Mouse (Mus musculus) midbrain, embryonic 13.5 days (tissue): ENCODE measurements at regions not wholly inside any gene's neighbourhood (a gene's known extent, or its start where the extent isn't known, plus 50 kb on each side); places are given as distances from the start of the nearest gene placed in this dataset.

ENCODE experiments used
- ATAC-seq: fragments of 200-750 bp; cut with Nextera tagmentation; 2 replicates; pipeline ENCODE4 v1.8.0; 2017; ENCODE audit warnings: mild to moderate bottlenecking, moderate TSS enrichment, moderate library complexity
- H3K27ac ChIP-seq: fragments of 300-500 bp; sonication (generic); 2 replicates; pipeline ENCODE4 v1.5.1; 2015; ENCODE audit warnings: inconsistent platforms, mild to moderate bottlenecking, moderate library complexity
- H3K27me3 ChIP-seq: fragments of 300-500 bp; sonication (generic); 2 replicates; pipeline ENCODE4 v1.6.1; 2015; ENCODE audit warnings: mild to moderate bottlenecking, inconsistent platforms
- H3K36me3 ChIP-seq: fragments of 300-500 bp; sonication (generic); 2 replicates; pipeline ENCODE4 v1.6.1; 2015; ENCODE audit warnings: mild to moderate bottlenecking, inconsistent platforms
- H3K4me1 ChIP-seq: fragments of 300-500 bp; sonication (generic); replicated peaks from 2 replicates; pipeline ENCODE4 v1.6.1; 2015; ENCODE audit warnings: inconsistent platforms
- H3K4me2 ChIP-seq: fragments of 300-500 bp; sonication (generic); replicated peaks from 2 replicates; pipeline ENCODE4 v1.6.1; 2015; ENCODE audit warnings: moderate library complexity, mild to moderate bottlenecking, inconsistent platforms
- H3K4me3 ChIP-seq: fragments of 300-500 bp; sonication (generic); replicated peaks from 2 replicates; pipeline ENCODE4 v1.5.1; 2015; ENCODE audit warnings: mild to moderate bottlenecking, inconsistent platforms
- H3K9ac ChIP-seq: fragments of 300-500 bp; sonication (generic); replicated peaks from 2 replicates; pipeline ENCODE4 v1.6.1; 2015; ENCODE audit warnings: mild to moderate bottlenecking, inconsistent platforms
- H3K9me3 ChIP-seq: fragments of 300-500 bp; sonication (generic); 2 replicates; pipeline ENCODE4 v1.6.1; 2016; ENCODE audit warnings: mild to moderate bottlenecking, inconsistent platforms
- WGBS: fragments of 180-500 bp; shearing (Covaris S2); methylation state at CpG from one replicate; pipeline ENCODE4 v1.1.7; 2015; 5-methylcytosine and 5-hydroxymethylcytosine counted together

DNA sequence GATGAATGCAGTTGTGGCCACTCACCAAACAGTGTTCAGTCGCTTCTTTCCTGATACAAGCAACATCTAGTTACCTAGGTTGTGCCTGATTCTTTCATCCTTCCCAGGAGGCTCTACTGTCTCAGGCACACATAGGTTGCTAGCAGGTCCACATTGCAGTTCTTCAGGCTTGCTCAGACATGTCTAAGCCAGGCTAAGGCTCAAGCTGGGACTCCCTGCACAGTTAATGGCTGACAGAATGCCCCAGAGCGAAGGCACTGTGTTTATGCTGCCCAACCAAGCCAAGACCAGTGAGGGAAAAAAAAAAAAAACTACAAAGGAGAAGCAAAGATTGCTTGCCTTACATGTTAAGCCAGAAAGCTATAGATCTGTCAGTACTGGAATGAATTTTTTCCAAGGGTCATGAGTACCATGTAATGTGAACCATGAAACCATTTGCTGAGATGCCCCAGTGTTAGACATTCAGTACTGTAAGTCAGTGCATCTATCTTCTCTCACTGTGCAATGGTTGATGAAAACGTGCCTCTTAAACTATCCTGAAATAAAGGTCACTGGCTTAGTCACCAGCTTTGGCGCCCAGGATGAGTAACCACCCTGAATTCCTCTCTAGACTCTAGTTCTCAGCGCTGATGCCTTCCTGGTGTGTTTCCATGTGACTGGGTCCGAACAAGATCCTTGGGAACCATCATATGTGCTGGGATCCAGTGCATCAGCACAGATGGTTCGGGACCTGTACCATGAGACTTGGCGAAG, 152.8 kb upstream of the Zfp703 start:
- no peak overlapping the region for H3K4me2 ChIP-seq
- no peaks in the 10 kb centered on the region for H3K27me3 ChIP-seq
- 85% methylated on average over 8 of the region's 8 CpGs for WGBS
- 0 out of 2 replicates have a peak, but pooled peaks cover 3% of the 10 kb centered on the region for H3K9me3 ChIP-seq
- H3K9ac ChIP-seq = no peak overlapping the region
- H3K4me3 ChIP-seq = no peak overlapping the region
- no peak for ATAC-seq
- H3K4me1 ChIP-seq = no peaks in the 10 kb centered on the region
- no peak overlapping the region for H3K27ac ChIP-seq
- no peaks in the 10 kb centered on the region for H3K36me3 ChIP-seq

DNA sequence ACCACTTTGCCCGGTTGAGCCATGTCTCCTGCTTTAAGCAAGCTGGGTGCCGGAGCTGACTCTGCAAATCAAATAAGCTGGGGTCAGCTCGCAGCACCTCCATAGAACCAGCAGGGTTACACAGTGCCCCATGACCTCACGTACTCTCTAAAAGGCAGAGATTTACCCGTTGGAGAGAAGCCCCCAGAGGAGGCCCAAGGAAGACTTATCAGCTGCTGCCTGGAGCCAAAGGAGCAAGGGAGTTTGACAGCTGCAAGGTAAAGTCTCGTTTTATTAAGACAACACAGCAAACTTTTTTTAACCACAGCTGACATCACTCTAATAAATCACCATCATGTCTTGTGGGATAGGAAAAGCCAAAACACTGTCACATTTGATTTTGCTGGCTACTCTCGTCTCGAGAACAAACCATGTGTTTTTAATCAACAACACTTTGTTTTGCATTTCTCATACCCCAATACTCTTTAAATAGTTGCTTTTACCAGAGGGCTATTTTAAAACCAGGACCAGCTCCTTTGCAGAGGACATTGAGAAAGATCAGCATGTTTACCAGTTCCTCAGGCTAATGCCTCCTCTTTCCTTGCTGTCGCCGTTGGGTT, 148.7 kb upstream of the Zfp703 start:
- no peak for ATAC-seq
- 57% methylated on average over 10 of the region's 10 CpGs for WGBS

DNA sequence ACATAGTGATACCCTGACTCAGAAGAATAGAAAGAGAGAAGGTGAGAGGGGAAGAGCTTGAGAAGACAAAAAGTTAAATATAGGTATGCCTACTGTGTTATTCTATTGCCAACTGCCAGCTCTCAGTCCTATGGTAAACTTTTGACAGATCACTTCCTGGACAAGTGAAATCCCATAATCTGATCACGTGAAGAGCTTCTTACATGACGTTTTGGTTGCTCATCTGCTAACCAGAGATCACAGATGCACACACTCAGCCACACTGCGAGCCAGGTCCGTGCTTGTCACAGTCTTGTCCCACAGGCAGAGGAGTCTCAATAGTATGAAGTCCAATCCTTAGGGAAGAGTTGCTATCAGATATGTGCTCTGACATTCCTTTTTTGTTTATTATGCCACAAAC, 147.8 kb upstream of the Zfp703 start:
- Histone ChIP-seq H3K4me1 (peaks cover 10% of the 10 kb centered on the region), H3K4me2 (no peak overlapping the region), H3K4me3 (no peak overlapping the region), H3K36me3 (no peaks in the 10 kb centered on the region), H3K27ac (no peak overlapping the region), H3K9me3 (no peaks in the 10 kb centered on the region), H3K9ac (no peak overlapping the region), H3K27me3 (no peaks in the 10 kb centered on the region)
- ATAC-seq = no peak
- WGBS = 89% methylated on average over 4 of the region's 4 CpGs

More for the DNA sequence above, 148.7 kb upstream of the Zfp703 start:
- Histone ChIP-seq H3K36me3 (no peaks in the 10 kb centered on the region), H3K27ac (no peak overlapping the region), H3K4me2 (no peak overlapping the region), H3K4me1 (peaks cover 5% of the 10 kb centered on the region), H3K27me3 (no peaks in the 10 kb centered on the region), H3K4me3 (no peak overlapping the region), H3K9ac (no peak overlapping the region), H3K9me3 (0 out of 2 replicates have a peak, but pooled peaks cover 3% of the 10 kb centered on the region)

DNA sequence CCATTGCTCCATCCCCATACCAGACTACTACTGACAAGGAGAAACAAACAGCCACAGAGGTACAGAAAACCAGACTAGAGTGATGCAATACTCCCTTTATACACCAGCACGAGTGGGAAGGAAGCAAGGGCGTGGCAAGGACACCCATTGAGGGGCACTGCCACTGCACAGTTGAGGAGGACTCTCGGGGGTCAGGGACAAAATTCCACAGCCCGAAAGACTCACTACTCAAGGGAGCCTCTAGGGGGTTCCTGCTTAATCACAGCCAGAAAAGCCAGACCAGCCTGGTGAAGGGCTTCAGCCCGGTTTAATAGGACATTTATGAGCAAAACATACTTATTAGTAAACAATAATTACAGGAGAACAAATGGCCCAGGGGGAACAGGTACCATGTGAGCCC, 146.0 kb upstream of the Zfp703 start:
- ATAC-seq = no peak
- no peaks in the 10 kb centered on the region for H3K9me3 ChIP-seq
- no peak overlapping the region for H3K9ac ChIP-seq
- no peak overlapping the region for H3K4me3 ChIP-seq
- no peak overlapping the region for H3K4me2 ChIP-seq
- H3K27me3 ChIP-seq = no peaks in the 10 kb centered on the region
- WGBS = 30% methylated on average over 5 of the region's 5 CpGs
- no peak overlapping the region for H3K27ac ChIP-seq
- H3K36me3 ChIP-seq = no peaks in the 10 kb centered on the region
- H3K4me1 ChIP-seq = peaks cover 10% of the 10 kb centered on the region

DNA sequence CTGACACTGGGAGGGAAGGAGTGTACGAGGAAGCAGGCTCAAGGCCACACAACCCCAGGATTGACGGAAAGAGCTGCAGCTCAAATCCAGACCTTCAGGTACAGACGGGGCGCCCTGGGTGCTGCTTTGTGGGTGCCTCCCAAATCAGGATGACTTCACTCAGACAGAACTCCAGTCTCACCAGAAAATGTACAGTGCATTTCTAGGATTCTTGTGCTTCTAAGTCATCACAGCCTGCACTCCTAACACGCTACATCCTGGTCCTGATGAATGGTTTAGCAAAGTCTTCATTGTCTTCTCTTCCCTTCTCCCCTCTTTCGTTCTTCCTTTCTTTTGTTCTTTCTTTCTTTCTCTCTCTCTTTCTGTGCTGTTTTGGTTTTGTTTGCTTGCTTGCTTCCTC, 145.3 kb upstream of the Zfp703 start:
- no peaks in the 10 kb centered on the region for H3K9me3 ChIP-seq
- H3K4me2 ChIP-seq = no peak overlapping the region
- H3K4me1 ChIP-seq = peaks cover 10% of the 10 kb centered on the region
- no peak overlapping the region for H3K4me3 ChIP-seq
- WGBS = 81% methylated on average over 6 of the region's 6 CpGs
- H3K27me3 ChIP-seq = no peaks in the 10 kb centered on the region
- H3K9ac ChIP-seq = no peak overlapping the region
- no peak overlapping the region for H3K27ac ChIP-seq
- H3K36me3 ChIP-seq = no peaks in the 10 kb centered on the region
- no peak for ATAC-seq

DNA sequence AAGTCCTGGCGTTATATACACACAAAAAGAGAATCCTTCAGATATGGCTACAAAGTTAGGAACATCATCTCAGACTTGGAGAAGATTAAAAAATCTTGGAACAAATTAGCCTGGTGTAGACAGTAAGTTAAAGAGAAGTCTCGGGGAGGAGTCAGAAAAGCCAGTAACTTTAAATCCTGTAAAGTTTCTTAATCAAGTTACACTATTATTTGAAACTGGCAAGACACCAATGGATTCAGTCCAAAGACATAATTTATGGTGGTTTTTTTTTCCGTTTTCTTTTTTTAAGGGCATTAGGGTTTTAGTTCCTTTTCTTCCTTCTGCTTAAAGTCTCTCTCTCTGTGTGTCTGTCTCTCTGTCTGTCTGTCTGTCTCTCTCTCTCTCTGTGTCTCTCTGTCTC, 144.6 kb upstream of the Zfp703 start:
- Histone ChIP-seq H3K27ac (no peak overlapping the region), H3K36me3 (no peaks in the 10 kb centered on the region), H3K27me3 (no peaks in the 10 kb centered on the region), H3K4me1 (peaks cover 10% of the 10 kb centered on the region), H3K4me2 (no peak overlapping the region), H3K9ac (no peak overlapping the region), H3K4me3 (no peak overlapping the region), H3K9me3 (no peaks in the 10 kb centered on the region; the same call in 1 of the 2 replicates)
- no peak for ATAC-seq
- WGBS = 87% methylated on average over 3 of the region's 3 CpGs

DNA sequence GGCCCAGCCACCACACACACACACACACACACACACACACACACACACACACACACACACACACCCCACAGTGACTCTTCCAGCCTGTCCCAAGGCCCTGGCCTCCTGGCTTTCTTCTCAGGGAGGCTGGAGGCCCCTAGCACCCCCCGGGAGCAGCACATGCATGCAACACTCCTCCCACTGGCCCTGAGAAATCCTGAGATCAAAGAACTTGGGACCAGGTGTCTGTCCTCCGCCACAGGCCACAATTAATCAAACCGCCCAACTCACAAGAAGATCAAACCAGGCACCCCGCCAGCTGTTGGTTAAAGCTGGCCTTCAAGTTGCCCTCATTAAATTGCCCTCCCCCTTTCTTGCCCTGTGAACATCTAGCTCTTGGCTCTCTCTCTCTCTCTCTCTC, 143.8 kb upstream of the Zfp703 start:
- Histone ChIP-seq H3K9me3 (no peaks in the 10 kb centered on the region; the same call in 1 of the 2 replicates), H3K4me2 (no peak overlapping the region), H3K36me3 (no peaks in the 10 kb centered on the region), H3K27ac (no peak overlapping the region), H3K9ac (no peak overlapping the region), H3K4me3 (no peak overlapping the region), H3K4me1 (peaks cover 10% of the 10 kb centered on the region), H3K27me3 (no peaks in the 10 kb centered on the region)
- peak; percentile 73 for ATAC-seq
- WGBS = 16% methylated on average over 4 of the region's 4 CpGs

DNA sequence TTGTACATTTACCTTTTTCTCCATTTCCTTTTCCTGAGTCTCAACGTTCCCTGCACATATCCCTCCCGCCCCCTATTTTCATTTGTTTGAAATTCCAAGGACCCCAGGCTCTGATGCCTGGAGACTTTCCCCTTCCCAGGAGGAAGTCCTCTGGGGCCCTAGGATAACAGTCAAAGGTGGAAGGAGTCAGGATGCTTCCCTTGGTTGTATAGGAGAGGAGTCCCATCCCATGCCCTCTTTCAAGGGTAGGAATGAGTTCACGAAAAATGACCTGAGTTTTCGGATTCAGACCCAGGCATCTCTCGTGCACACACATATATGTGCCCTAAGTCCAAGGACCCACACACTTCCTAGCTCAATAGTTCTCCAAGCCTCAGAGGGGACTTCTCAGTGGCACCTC, 143.3 kb upstream of the Zfp703 start:
- H3K9ac ChIP-seq = no peak overlapping the region
- no peak overlapping the region for H3K4me2 ChIP-seq
- WGBS = 60% methylated on average over 5 of the region's 5 CpGs
- ATAC-seq = no peak
- no peak overlapping the region for H3K4me3 ChIP-seq
- H3K36me3 ChIP-seq = no peaks in the 10 kb centered on the region
- H3K27ac ChIP-seq = no peak overlapping the region
- H3K4me1 ChIP-seq = peaks cover 10% of the 10 kb centered on the region
- H3K27me3 ChIP-seq = no peaks in the 10 kb centered on the region
- no peaks in the 10 kb centered on the region; the same call in 1 of the 2 replicates for H3K9me3 ChIP-seq

DNA sequence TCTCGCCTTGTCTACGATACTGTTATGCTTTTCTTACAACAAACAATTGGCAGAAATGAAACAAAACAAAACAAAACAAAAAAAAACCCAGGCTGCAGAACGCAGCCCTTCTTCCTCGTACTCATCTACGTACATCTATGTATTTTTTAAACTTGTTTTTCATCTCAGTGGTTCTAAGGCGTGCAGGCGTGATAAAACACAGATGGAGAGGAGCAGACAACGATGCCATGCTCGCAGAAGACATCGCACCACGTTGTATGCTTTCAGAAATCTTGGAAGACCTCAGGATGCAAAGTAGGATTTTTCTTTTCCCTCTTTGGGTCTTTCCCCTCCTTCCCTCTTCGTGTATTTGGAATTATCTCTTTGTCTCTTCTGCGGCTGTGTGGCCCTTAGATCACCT, 142.5 kb upstream of the Zfp703 start:
- WGBS = 90% methylated on average over 13 of the region's 13 CpGs
- no peak overlapping the region for H3K9ac ChIP-seq
- no peak overlapping the region for H3K27ac ChIP-seq
- H3K4me1 ChIP-seq = peaks cover 10% of the 10 kb centered on the region
- H3K4me2 ChIP-seq = no peak overlapping the region
- H3K36me3 ChIP-seq = no peaks in the 10 kb centered on the region
- H3K4me3 ChIP-seq = no peak overlapping the region
- ATAC-seq = no peak
- H3K27me3 ChIP-seq = no peaks in the 10 kb centered on the region
- H3K9me3 ChIP-seq = no peaks in the 10 kb centered on the region; the same call in 1 of the 2 replicates

DNA sequence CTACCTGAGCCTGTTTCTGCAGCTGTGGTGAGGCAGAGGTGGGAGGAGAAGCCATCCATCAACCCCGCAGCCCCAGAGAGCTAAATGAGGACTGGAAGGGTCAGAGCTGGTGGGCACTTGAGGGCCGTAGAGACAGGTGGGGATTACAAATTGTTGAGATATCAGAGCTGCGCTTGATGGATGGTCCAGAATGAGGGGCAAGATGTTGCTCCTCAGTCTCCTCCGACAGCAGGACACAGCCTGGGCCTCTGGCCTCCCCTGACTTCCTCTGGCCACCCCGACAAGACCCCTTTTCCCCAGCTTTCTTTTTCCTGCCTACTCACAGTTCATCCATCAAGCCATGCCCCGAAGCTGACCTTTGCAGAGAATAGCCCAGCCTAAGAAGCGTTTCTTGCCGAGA, 142.0 kb upstream of the Zfp703 start:
- Histone ChIP-seq H3K9ac (no peak overlapping the region), H3K27ac (no peak overlapping the region), H3K4me1 (peaks cover 10% of the 10 kb centered on the region), H3K4me3 (no peak overlapping the region), H3K27me3 (no peaks in the 10 kb centered on the region), H3K36me3 (no peaks in the 10 kb centered on the region), H3K9me3 (no peaks in the 10 kb centered on the region; the same call in 1 of the 2 replicates), H3K4me2 (no peak overlapping the region)
- no peak for ATAC-seq
- WGBS = 77% methylated on average over 8 of the region's 8 CpGs

DNA sequence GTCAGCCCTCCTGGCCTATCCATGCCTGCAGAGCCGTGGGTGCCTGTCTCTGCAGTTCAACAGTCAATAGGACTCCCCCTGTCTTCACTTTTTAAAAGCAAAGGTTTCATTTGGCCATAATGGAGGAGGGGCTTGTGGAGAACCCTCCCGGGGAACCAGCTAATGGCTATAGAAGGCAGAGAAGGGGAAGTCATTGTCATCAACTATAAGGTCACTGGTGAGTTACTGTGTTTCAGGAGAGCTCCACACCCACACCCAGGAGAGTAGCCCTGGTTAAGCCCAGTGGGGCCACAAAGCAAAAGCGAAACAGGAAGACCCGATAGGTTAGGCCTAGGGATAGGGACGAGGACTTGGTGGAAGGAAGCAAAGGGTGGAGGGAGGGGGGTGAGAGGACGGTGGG, 141.5 kb upstream of the Zfp703 start:
- 84% methylated on average over 6 of the region's 6 CpGs for WGBS
- ATAC-seq = no peak

DNA sequence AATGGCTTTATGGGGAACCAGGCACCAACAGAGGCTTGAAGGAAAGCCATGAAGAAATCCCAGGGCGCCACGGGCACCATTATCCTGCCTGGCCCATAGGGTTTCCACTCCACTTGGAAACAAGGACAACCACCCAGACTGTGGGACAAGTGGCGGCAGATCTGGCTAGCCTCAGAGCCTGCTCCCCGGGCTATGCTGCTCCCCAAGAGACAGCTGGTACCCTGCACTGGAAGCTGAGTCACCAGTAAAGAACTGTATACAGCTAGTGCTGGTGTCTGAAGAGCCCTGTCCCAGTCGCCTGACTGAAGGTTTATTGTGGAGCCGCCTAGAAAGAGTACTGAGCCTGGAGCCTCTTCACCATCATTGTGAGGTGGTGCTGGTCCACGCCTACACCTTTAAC, 140.6 kb upstream of the Zfp703 start:
- no peak overlapping the region for H3K4me3 ChIP-seq
- no peak for ATAC-seq
- no peak overlapping the region for H3K27ac ChIP-seq
- H3K9me3 ChIP-seq = no peaks in the 10 kb centered on the region; the same call in 1 of the 2 replicates
- H3K9ac ChIP-seq = no peak overlapping the region
- H3K4me2 ChIP-seq = no peak overlapping the region
- H3K36me3 ChIP-seq = no peaks in the 10 kb centered on the region
- 91% methylated on average over 7 of the region's 7 CpGs for WGBS
- H3K27me3 ChIP-seq = no peaks in the 10 kb centered on the region
- peaks cover 15% of the 10 kb centered on the region for H3K4me1 ChIP-seq

More for the DNA sequence above, 141.5 kb upstream of the Zfp703 start:
- H3K36me3 ChIP-seq = no peaks in the 10 kb centered on the region
- no peak overlapping the region for H3K4me3 ChIP-seq
- no peak overlapping the region for H3K4me2 ChIP-seq
- no peak overlapping the region for H3K9ac ChIP-seq
- H3K4me1 ChIP-seq = peaks cover 10% of the 10 kb centered on the region
- H3K27me3 ChIP-seq = no peaks in the 10 kb centered on the region
- no peaks in the 10 kb centered on the region; the same call in 1 of the 2 replicates for H3K9me3 ChIP-seq
- H3K27ac ChIP-seq = no peak overlapping the region
